Mouse (Mus musculus) left cerebral cortex, adult 2 months (tissue): ENCODE results near the gene Arhgef26. TPM values are rescaled to one million over a fixed set of nuclear protein-coding genes. Genes with fewer than 3 reads are reported as not detected.

Source experiments
- DNase-seq, 2 experiments: peaks; one replicate each; pipeline ENCODE4 v3.0.0; 2021 to 2022; ENCODE audit warnings: low spot score in 2 of 2, mixed read lengths in 1 of 2; ENCODE audit errors: extremely low spot score in 1 of 2
- H3K27ac ChIP-seq: fragments of 200-600 bp; 2 replicates; pipeline ENCODE4 v1.8.1; 2022
- H3K4me3 ChIP-seq: fragments of 200-600 bp; 2 replicates; pipeline ENCODE4 v1.8.1; 2022
- CTCF ChIP-seq: fragments of 200-600 bp; IDR thresholded peaks from 2 replicates; pipeline ENCODE4 v1.8.1; 2022; ENCODE audit warnings: antibody characterized with exemption, mild to moderate bottlenecking, moderate library complexity
- intact Hi-C: fragments of 180-260 bp; cut with DNase I; formaldehyde crosslinking; loops from one replicate; pipeline ENCODE4 v1.15.1; 2025
- long read RNA-seq, 2 experiments: library from polyadenylated mRNA; stranded (forward); transcript quantifications; one replicate each; pipeline ENCODE4 v2.0.0; 2021; ENCODE audit warnings: borderline mapping rate in 2 of 2
- total RNA-seq, 2 experiments: library from RNA; stranded (reverse); gene quantifications; 2 replicates each; pipeline ENCODE4 v1.2.3; 2021

Arhgef26 gene
- 10 to 100 TPM; 23.0 to 26.5 TPM for total RNA-seq
- long read RNA-seq, experiment 1, full-length matches to known transcripts, result 31 of 38 reads
- long read RNA-seq, experiment 1, partial matches to known transcripts, result 5 of 38 reads
- long read RNA-seq, experiment 1, other reads (novel, unspliced or antisense), result 2 of 38 reads
- long read RNA-seq, experiment 2, full-length matches to known transcripts, result 45 of 50 reads
- long read RNA-seq, experiment 2, partial matches to known transcripts, result 5 of 50 reads
- long read RNA-seq, experiment 2, other reads (novel, unspliced or antisense), result 0 of 50 reads

DNA sequence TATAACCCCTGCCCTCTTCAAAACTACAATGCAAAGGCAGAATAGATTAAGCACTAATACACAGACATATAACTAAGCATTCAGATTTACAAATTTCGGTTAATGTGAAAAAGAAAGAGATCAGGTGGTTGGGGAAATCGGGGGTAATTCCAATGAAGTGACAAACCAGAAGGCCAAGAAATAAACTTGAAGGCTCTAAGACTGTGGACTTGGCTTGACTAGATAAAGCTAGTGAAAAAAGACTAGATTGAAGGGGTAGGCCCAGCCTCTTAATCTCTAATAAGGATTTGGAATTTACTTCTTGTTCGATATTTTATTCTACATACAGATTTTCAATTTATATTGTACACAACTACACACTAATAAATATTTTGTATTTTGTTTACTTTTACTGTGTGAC is at the start of gene Arhgef26:
Arhgef26 (plus strand) TSS at position 301 of the 400 bp plus-strand sequence.
- Histone ChIP-seq H3K27ac (peak within 1 kb of the TSS; percentile 67), H3K4me3 (peak within 1 kb of the TSS; percentile 80)
- TF ChIP-seq CTCF, result no peak
- intact Hi-C loops, result no loop called here
- DNase-seq, result no peak

GRCm38 (mm10) chr3:62310493-62310892 is 27.7 kb upstream of the Arhgef26 start:
- Histone ChIP-seq H3K27ac (no peak overlapping the region), H3K4me3 (no peak overlapping the region)
- intact Hi-C loops, result no loop called here
- no peak for DNase-seq
- TF ChIP-seq CTCF, result no peak

DNA sequence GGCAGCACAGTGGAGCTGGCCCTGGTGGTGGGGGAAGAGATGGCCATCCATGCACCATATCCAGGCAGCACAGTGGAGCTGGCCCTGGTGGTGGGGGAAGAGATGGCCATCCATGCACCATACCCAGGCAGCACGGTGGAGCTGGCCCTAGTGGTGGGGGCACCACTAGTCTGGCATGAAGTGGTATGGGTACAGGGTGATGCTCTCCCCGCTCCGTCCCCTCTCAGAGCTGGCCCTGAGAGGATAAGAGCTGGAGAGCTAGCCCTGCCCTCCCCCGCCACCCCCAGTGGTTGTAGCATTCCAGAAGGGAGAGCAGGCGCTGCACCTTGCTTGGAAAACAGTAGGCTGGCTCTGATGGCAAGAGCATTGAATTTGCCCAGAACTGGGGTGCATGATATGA is 26.9 kb upstream of the Arhgef26 start:
- no peak for TF ChIP-seq CTCF
- Histone ChIP-seq H3K27ac (no peak overlapping the region), H3K4me3 (no peak overlapping the region)
- DNase-seq, result no peak
- intact Hi-C loops, result no loop called here

DNA sequence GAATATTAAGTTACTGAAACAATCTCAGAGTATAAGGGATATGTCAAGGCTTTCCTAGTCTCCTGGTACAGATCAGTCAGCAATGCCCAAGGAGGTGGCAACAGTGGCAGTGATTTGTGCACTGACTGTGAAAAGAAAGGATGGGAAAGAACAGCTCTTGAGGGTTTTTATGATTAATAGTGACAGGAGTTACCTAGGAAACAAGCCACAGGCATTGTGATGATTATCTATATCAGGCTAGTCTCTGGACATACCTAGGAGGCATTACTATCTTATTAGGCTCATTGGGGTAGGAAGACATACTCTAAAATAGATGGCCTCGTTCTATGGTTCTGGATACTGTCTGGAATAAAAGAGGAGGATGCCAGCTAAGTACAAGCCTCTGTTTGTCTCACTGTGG is 13.4 kb upstream of the Arhgef26 start:
- H3K4me3 ChIP-seq, result no peak overlapping the region
- intact Hi-C loops, result loop anchor here (5.0 kb wide), 1 partner anchor 52 kb away; no protein-coding TSS in a partner anchor
- no peak for DNase-seq
- H3K27ac ChIP-seq, result no peak overlapping the region
- no peak for TF ChIP-seq CTCF

DNA sequence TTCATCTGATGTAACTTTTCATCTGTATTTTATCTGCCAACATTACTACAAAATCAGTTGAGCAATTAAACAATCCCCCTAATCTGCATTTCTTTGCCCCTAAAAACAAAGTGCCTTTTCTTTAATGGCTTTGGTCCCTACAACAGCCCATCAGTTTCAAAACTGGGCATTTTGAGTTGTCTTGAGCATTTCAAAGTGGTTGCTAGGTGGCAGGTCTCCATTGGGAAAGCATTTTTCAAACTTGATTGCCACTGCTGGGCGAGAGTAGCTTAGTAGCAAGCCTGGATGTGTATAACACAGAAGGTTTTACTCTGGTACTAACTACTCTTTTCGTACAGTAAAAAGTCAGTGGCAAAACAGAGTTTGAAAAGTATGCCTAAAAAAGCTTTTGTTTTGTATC is 10.2 kb upstream of the Arhgef26 start:
- no peak for DNase-seq
- intact Hi-C loops, result loop anchor here (5.0 kb wide), 1 partner anchor 56 kb away; no protein-coding TSS in a partner anchor
- TF ChIP-seq CTCF, result no peak
- Histone ChIP-seq H3K27ac (no peak overlapping the region; the same call in 1 of the 2 replicates), H3K4me3 (no peak overlapping the region)

DNA sequence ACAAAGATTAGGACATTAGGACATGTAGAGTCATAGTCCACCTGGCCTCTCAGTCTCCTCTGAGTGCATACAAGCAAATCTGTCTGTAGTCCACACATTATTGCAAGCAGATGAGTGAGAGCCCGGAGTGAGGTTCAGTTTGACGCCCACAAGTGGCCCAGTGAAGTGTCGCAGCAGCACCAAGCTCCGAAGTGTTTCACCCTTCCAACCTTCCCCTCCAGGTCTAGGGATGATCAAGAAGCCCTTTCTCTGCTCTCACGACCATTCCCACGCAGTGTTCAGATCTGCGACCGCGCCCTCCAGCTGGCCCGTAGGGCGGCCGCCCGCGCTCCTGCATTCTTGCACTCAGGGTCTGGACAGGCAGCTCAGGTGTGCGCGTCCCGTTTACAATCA is 313 bp downstream of the Arhgef26 start:
- intact Hi-C loops, result no loop called here
- no peak for DNase-seq
- H3K27ac ChIP-seq, result no peak overlapping the region
- H3K4me3 ChIP-seq, result peak overlapping the region; percentile 80
- TF ChIP-seq CTCF, result no peak

GRCm38 (mm10) chr3:62338854-62339515 is 841 bp downstream of the Arhgef26 start:
- DNase-seq, result peak; percentile 42 to 46
- intact Hi-C loops, result no loop called here
- no peak for TF ChIP-seq CTCF
- peak overlapping the region; percentile 67 for H3K27ac ChIP-seq
- H3K4me3 ChIP-seq, result peak overlapping the region; percentile 80

DNA sequence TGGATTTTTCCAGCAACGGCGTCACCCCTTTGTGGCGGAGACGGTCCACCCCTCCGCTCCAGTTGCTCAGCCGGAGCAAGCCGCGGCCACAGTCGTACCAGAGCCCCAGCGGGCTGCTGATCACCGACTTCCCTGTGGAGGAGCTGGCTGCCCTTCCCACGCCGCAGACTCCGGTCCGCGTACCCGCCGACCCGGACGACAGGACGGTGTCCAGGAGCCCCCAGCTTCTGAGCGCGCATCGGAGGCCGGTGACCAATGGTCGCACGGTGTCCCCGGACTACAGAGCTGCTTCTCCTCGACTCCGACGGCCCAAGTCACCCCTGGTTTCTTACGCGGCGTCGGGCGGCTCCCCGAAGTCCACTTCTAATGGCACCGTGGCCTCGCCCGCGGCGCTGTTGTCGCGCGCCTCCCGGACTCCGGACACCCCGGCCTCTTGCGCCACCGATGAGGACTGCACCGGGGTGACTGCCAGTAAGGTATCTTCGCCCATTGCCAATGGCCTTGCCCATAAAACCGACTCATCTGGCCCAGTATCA is 1.4 kb downstream of the Arhgef26 start:
- peak; percentile 16 to 33 for DNase-seq
- no peak for TF ChIP-seq CTCF
- intact Hi-C loops, result loop anchor here (5.0 kb wide), 2 partner anchors 118 to 122 kb away; no protein-coding TSS in a partner anchor
- peak overlapping the region; percentile 67 for H3K27ac ChIP-seq
- H3K4me3 ChIP-seq, result peak overlapping the region; percentile 80

DNA sequence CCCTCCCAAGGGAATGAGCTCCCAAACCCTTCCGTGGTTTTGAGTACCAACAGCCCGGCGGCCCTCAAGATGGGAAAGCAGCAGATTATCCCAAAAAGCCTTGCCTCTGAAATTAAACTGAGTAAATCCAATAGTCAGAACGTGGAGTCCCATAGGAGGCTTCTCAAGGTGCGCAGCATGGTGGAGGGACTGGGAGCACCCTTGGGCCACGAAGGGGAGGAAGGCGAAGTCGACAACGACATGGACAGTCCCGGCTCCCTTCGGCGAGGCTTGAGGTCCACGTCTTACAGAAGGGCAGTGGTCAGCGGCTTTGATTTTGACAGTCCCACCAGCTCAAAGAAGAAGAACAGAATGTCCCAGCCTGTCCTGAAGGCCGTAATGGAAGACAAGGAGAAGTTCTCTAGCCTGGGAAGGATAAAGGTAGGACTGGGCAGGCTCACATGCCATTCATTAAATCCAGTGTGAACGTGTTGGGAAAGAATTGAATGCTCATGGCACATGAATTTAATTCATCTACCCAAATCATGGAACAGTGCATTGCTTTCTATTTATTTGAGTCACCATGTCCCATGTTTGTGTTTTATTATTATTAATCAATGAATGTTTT is 2.1 kb downstream of the Arhgef26 start:
- DNase-seq, result no peak
- intact Hi-C loops, result loop anchor here (5.0 kb wide), 2 partner anchors 117 to 123 kb away; no protein-coding TSS in a partner anchor
- Histone ChIP-seq H3K27ac (peak overlapping the region; percentile 8; the same call in 1 of the 2 replicates), H3K4me3 (peak overlapping the region; percentile 80)
- no peak for TF ChIP-seq CTCF

DNA sequence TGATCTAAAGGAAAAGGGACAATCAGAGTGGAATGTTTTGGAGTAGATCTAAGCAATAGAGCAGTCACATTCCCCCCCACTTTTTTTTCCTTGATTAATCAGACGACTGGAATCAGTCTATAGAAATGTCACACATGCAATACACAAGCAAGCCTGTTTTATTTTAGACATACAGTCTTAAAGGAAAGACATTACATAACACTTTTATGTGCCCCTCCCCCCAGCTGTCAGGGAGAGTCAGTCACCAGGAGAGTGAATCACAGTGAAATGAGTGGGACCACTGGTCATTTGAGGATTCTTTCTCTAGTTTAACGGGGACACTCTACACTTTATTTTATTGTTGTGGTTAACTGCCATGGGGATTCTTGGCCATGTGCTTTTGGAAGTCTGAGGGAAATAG is 2.7 kb downstream of the Arhgef26 start:
- Histone ChIP-seq H3K27ac (0 out of 2 replicates have a peak overlapping the region, but pooled peaks have one; percentile 4), H3K4me3 (peak overlapping the region; percentile 80)
- intact Hi-C loops, result loop anchor here (5.0 kb wide), 2 partner anchors 116 to 124 kb away; no protein-coding TSS in a partner anchor
- TF ChIP-seq CTCF, result no peak
- no peak for DNase-seq

- intact Hi-C loops, result loop anchor here (5.0 kb wide), 2 partner anchors 116 to 124 kb away; no protein-coding TSS in a partner anchor
- H3K27ac ChIP-seq, result no peak overlapping the region
- no peak for DNase-seq
- H3K4me3 ChIP-seq, result peak overlapping the region; percentile 80
- no peak for TF ChIP-seq CTCF
Observed at GRCm38 (mm10) chr3:62341496-62342205, 3.5 kb downstream of the Arhgef26 start.
